Mouse (Mus musculus) brain, adult 2 months (tissue): ENCODE data around the gene Hoxa11.
A peak's percentile ranks its signal among the peaks of the same experiment; 100 is the strongest.

Experiments used
- DNase-seq: peaks from one replicate; pipeline ENCODE4 v3.0.0; 2011; ENCODE audit warnings: low read depth, low spot score

Gene Hoxa11

GRCm38 (mm10) chr6:52206882-52207683, 38.5 kb downstream of the Hoxa11 start:
- DNase-seq = no peak

- no peak for DNase-seq
Observed at GRCm38 (mm10) chr6:52205638-52206621, 39.7 kb downstream of the Hoxa11 start.

GRCm38 (mm10) chr6:52205221-52205620, 40.4 kb downstream of the Hoxa11 start:
- no peak for DNase-seq

GRCm38 (mm10) chr6:52204050-52204752, 41.4 kb downstream of the Hoxa11 start, which contains the start of gene Hoxa5:
Hoxa5 (minus strand) TSS chr6:52204587.
- DNase-seq = peak; percentile 31

- DNase-seq = no peak
Observed at GRCm38 (mm10) chr6:52203371-52204049, 42.1 kb downstream of the Hoxa11 start.

- no peak for DNase-seq
Observed at GRCm38 (mm10) chr6:52203121-52203370, 42.6 kb downstream of the Hoxa11 start.

GRCm38 (mm10) chr6:52202362-52203120, 43.1 kb downstream of the Hoxa11 start:
- DNase-seq = no peak

- no peak for DNase-seq
Observed at GRCm38 (mm10) chr6:52201269-52201668, 44.3 kb downstream of the Hoxa11 start.

- no peak for DNase-seq
Observed at GRCm38 (mm10) chr6:52200751-52201250, 44.8 kb downstream of the Hoxa11 start.

- no peak for DNase-seq
Observed at GRCm38 (mm10) chr6:52200073-52200750, 45.4 kb downstream of the Hoxa11 start.

- peak; percentile 60 for DNase-seq
Observed at GRCm38 (mm10) chr6:52197271-52197670, 48.3 kb downstream of the Hoxa11 start.

GRCm38 (mm10) chr6:52196811-52197210, 48.8 kb downstream of the Hoxa11 start:
- DNase-seq = no peak

- DNase-seq = no peak
Observed at GRCm38 (mm10) chr6:52194690-52195089, 50.9 kb downstream of the Hoxa11 start.
